Mouse (Mus musculus): ENCODE results near the gene Brd2. TPM values are rescaled to one million over a fixed set of nuclear protein-coding genes. Genes with fewer than 3 reads are reported as not detected.
"Not testable (repeated sequence)": the region's sequence is repeated elsewhere in the genome, so short reads cannot be mapped to it uniquely, and the experiment has no call there.

Gene Brd2
- total and polyA plus RNA-seq, 2 experiments from 2014 or later = 124 to 233 TPM

DNA sequence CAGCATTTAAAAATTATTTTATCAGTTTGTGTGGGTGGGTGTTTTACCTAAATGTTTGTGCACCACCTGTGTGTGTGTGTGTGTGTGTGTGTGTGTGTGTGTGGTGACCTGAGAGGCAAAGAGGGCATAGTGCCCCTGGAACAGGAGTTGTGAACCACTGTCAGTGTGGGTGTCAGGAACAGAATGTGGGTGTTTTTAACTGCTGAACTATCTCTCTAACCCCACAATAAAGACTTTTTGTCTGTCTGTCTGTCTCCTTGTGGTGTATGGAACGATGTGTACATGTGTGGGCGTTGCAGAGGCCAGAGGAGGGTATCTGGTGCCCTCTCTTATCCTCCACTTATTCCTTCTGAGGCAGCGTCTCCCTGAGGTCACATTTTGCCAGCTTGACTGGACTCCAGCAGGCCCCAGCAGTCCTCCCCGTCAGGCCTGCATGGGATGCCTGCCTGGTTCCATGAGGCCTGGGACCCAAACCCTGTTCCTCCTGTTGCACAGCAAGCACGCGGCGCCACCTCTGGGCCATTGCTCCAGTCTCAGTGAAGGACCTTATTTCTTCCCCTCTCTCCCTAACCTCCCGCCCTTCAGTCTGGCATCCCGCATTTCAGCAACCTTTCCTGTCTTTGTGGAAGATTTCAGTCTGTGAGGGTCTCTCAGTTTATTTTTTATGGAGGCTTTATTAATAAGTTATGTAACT, 41.9 kb upstream of the Brd2 start:
- WGBS = 36% methylated on average over 9 of the region's 9 CpGs
- ATAC-seq (ENCODE audit: low FRiP score) = no peak
- Histone ChIP-seq H3K9me3 (ENCODE audit: low read length) (no peaks in the 10 kb centered on the region), H3K4me1 (ENCODE audit: insufficient read depth, low read length) (no peaks in the 10 kb centered on the region), H3K27ac (ENCODE audit: low read depth, low read length) (no peak overlapping the region), H3K9ac (replicated peaks; ENCODE audit: low read length, poor library complexity, severe bottlenecking) (no peak overlapping the region), H3K4me2 (ENCODE audit: low read depth, low read length, poor library complexity, severe bottlenecking) (no peak overlapping the region), H3K27me3 (ENCODE audit: insufficient read depth, low read length) (no peaks in the 10 kb centered on the region), H3K36me3 (ENCODE audit: insufficient read depth, low read length) (no peaks in the 10 kb centered on the region), H3K4me3 (ENCODE audit: low read depth, low read length) (no peak overlapping the region)
- no peak for DNase-seq (ENCODE audit: low spot score)
- TF ChIP-seq CTCF (IDR thresholded peaks at IDR 0.05) = peak; percentile 37

- DNase-seq (ENCODE audit: low spot score) (no peak), ATAC-seq (ENCODE audit: low FRiP score) (no peak)
- Histone ChIP-seq H3K27me3 (ENCODE audit: insufficient read depth, low read length) (no peaks in the 10 kb centered on the region), H3K9me3 (ENCODE audit: low read length) (no peaks in the 10 kb centered on the region), H3K4me3 (ENCODE audit: low read depth, low read length) (no peak overlapping the region), H3K9ac (replicated peaks; ENCODE audit: low read length, poor library complexity, severe bottlenecking) (no peak overlapping the region), H3K4me2 (ENCODE audit: low read depth, low read length, poor library complexity, severe bottlenecking) (no peak overlapping the region), H3K36me3 (ENCODE audit: insufficient read depth, low read length) (no peaks in the 10 kb centered on the region), H3K4me1 (ENCODE audit: insufficient read depth, low read length) (no peaks in the 10 kb centered on the region), H3K27ac (ENCODE audit: low read depth, low read length) (no peak overlapping the region)
- WGBS = 51% methylated on average over 5 of the region's 5 CpGs
- TF ChIP-seq CTCF (IDR thresholded peaks at IDR 0.05) = no peak
Observed at GRCm38 (mm10) chr17:34155534-34155933, 33.1 kb upstream of the Brd2 start.

GRCm38 (mm10) chr17:34152923-34153322, 30.5 kb upstream of the Brd2 start, which contains the start of gene H2-DMb1:
TSS of gene H2-DMb1 (plus strand) at chr17:34153072.
- TF ChIP-seq CTCF (IDR thresholded peaks at IDR 0.05) = no peak
- no peak within 1 kb of the TSS for H3K4me2 ChIP-seq (ENCODE audit: low read depth, low read length, poor library complexity, severe bottlenecking)
- no peak within 1 kb of the TSS for H3K4me3 ChIP-seq (ENCODE audit: low read depth, low read length)
- H3K27ac ChIP-seq (ENCODE audit: low read depth, low read length) = no peak within 1 kb of the TSS
- ATAC-seq (ENCODE audit: low FRiP score) (no peak), DNase-seq (ENCODE audit: low spot score) (peak; percentile 78)
- no peaks in the 10 kb centered on the region for H3K27me3 ChIP-seq (ENCODE audit: insufficient read depth, low read length)
- whole genome bisulfite sequencing = 59% methylated on average over 4 of the region's 4 CpGs
- H3K9me3 ChIP-seq (ENCODE audit: low read length) = no peaks in the 10 kb centered on the region
- H3K36me3 ChIP-seq (ENCODE audit: insufficient read depth, low read length) = no peaks in the 10 kb centered on the region
- H3K9ac ChIP-seq (replicated peaks; ENCODE audit: low read length, poor library complexity, severe bottlenecking) = no peak within 1 kb of the TSS
- H3K4me1 ChIP-seq (ENCODE audit: insufficient read depth, low read length) = no peaks in the 10 kb centered on the region

- DNase-seq (ENCODE audit: low spot score) = no peak
- Histone ChIP-seq H3K4me3 (ENCODE audit: low read depth, low read length) (no peak overlapping the region), H3K27me3 (ENCODE audit: insufficient read depth, low read length) (peaks cover 13% of the 10 kb centered on the region), H3K4me2 (ENCODE audit: low read depth, low read length, poor library complexity, severe bottlenecking) (no peak overlapping the region), H3K36me3 (ENCODE audit: insufficient read depth, low read length) (no peaks in the 10 kb centered on the region), H3K9ac (replicated peaks; ENCODE audit: low read length, poor library complexity, severe bottlenecking) (no peak overlapping the region), H3K4me1 (ENCODE audit: insufficient read depth, low read length) (no peaks in the 10 kb centered on the region), H3K27ac (ENCODE audit: low read depth, low read length) (no peak overlapping the region), H3K9me3 (ENCODE audit: low read length) (no peaks in the 10 kb centered on the region)
- 63% methylated on average over 3 of the region's 3 CpGs for WGBS
- no peak for ATAC-seq (ENCODE audit: low FRiP score)
- no peak for TF ChIP-seq CTCF (IDR thresholded peaks at IDR 0.05)
Observed at GRCm38 (mm10) chr17:34144960-34145371, 22.5 kb upstream of the Brd2 start.

DNA sequence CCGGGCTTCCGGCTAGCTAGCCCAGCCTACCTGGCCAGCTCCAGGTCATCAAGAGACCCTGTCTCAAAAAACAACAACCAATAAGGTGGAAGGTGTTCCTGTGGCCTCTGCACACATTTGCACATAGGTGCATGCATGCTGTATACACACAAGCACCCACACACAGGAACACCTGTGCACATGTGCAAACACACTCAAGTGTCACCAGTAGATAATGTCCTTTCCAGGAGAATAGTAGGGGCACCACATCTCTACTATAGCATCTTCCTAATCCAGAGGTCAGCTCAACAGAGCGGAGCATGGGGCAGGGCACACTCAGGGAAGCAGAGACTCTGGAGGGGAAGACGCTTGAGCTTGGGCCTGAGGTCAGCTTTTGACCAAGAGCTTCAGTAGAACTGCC, 21.8 kb upstream of the Brd2 start:
- not testable (repeated sequence) for H3K27ac ChIP-seq (ENCODE audit: low read depth, low read length); H3K4me2 ChIP-seq (ENCODE audit: low read depth, low read length, poor library complexity, severe bottlenecking); H3K4me1 ChIP-seq (ENCODE audit: insufficient read depth, low read length); ATAC-seq (ENCODE audit: low FRiP score); H3K4me3 ChIP-seq (ENCODE audit: low read depth, low read length); H3K9me3 ChIP-seq (ENCODE audit: low read length); H3K9ac ChIP-seq (replicated peaks; ENCODE audit: low read length, poor library complexity, severe bottlenecking); DNase-seq (ENCODE audit: low spot score); H3K36me3 ChIP-seq (ENCODE audit: insufficient read depth, low read length)
- H3K27me3 ChIP-seq (ENCODE audit: insufficient read depth, low read length) = peaks cover 19% of the 10 kb centered on the region
- 80% methylated on average over 4 of the region's 4 CpGs for WGBS

- ATAC-seq (ENCODE audit: low FRiP score) = no peak
- H3K36me3 ChIP-seq (ENCODE audit: insufficient read depth, low read length) = no peaks in the 10 kb centered on the region
Observed at GRCm38 (mm10) chr17:34143461-34143860, 21.0 kb upstream of the Brd2 start.

More at GRCm38 (mm10) chr17:34143461-34143860, 21.0 kb upstream of the Brd2 start:
- Histone ChIP-seq H3K4me2 (ENCODE audit: low read depth, low read length, poor library complexity, severe bottlenecking) (no peak overlapping the region), H3K9ac (replicated peaks; ENCODE audit: low read length, poor library complexity, severe bottlenecking) (no peak overlapping the region), H3K27ac (ENCODE audit: low read depth, low read length) (no peak overlapping the region), H3K27me3 (ENCODE audit: insufficient read depth, low read length) (peaks cover 26% of the 10 kb centered on the region), H3K4me3 (ENCODE audit: low read depth, low read length) (no peak overlapping the region), H3K4me1 (ENCODE audit: insufficient read depth, low read length) (peaks cover 3% of the 10 kb centered on the region; the same call in 1 of the 2 replicates), H3K9me3 (ENCODE audit: low read length) (no peaks in the 10 kb centered on the region)
- 52% methylated on average over 5 of the region's 5 CpGs for WGBS
- no peak for TF ChIP-seq CTCF (IDR thresholded peaks at IDR 0.05)
- DNase-seq (ENCODE audit: low spot score) = no peak

Data from midbrain, postnatal 0 days (tissue).